Mouse (Mus musculus): ENCODE results near the gene March9. TPM values are rescaled to one million over a fixed set of nuclear protein-coding genes. Genes with fewer than 3 reads are reported as not detected.

Gene March9
- polyA plus RNA-seq, 1 experiment from 2014 or later: 1.7 TPM

DNA sequence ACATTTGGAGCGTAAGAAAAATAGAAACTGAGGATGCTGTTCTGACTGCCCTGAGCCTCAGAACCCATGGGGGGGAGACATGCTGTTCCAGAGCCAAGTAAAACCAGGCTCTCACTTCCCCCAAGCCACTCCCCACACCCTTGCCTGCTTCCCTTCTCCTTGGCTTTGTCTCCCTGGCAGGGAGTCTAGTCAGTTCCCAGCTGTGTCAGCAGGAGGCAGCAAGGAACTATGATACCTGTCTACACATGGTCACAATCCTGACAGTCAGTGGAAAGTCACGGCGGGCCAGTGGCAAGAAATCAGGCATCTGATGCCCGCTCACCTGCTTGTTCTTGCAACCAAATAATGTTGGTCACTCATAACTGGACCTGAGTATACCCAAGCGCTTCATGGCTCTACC, 43.5 kb downstream of the March9 start:
- no peak for ATAC-seq (ENCODE audit: insufficient number of reproducible peaks, low FRiP score, low TSS enrichment, low read depth)
- H3K9me3 ChIP-seq: no peaks in the 10 kb centered on the region
- H3K4me3 ChIP-seq: no peak overlapping the region
- no peak overlapping the region for H3K4me2 ChIP-seq
- peaks cover 11% of the 10 kb centered on the region for H3K4me1 ChIP-seq
- H3K27ac ChIP-seq: no peak overlapping the region
- no peaks in the 10 kb centered on the region for H3K27me3 ChIP-seq
- 39% methylated on average over 5 of the region's 5 CpGs for WGBS
- 0 out of 2 replicates have a peak, but pooled peaks cover 3% of the 10 kb centered on the region for H3K36me3 ChIP-seq
- no peak overlapping the region for H3K9ac ChIP-seq

Other genes with a start within 250 kb of the March9 start
- 14.3 and 14.5 TPM in 2 replicates for gene Atp23, start 158.8 kb downstream of the March9 start, polyA plus RNA-seq (2015; fragmentation: Nextera tagmentation; extraction: Ambion mirVana)
- 72.2 and 85.8 TPM in 2 replicates for gene Ctdsp2, start 81.5 kb downstream of the March9 start, polyA plus RNA-seq (2015; fragmentation: Nextera tagmentation; extraction: Ambion mirVana)
- gene Avil, start 59.5 kb downstream of the March9 start, polyA plus RNA-seq (2015; fragmentation: Nextera tagmentation; extraction: Ambion mirVana): 0.50 and 0.71 TPM in 2 replicates
- gene Tsfm, start 29.3 kb downstream of the March9 start, polyA plus RNA-seq (2015; fragmentation: Nextera tagmentation; extraction: Ambion mirVana): 69.6 and 71.6 TPM in 2 replicates
- gene Mettl1, start 18.8 kb downstream of the March9 start, polyA plus RNA-seq (2015; fragmentation: Nextera tagmentation; extraction: Ambion mirVana): 58.6 and 61.8 TPM in 2 replicates
- gene Eef1akmt3, start 18.7 kb downstream of the March9 start, polyA plus RNA-seq (2015; fragmentation: Nextera tagmentation; extraction: Ambion mirVana): 1.9 and 2.0 TPM in 2 replicates
- 0.12 and 0.32 TPM in 2 replicates for gene Cyp27b1, start 11.9 kb downstream of the March9 start, polyA plus RNA-seq (2015; fragmentation: Nextera tagmentation; extraction: Ambion mirVana)
- gene Cdk4, start 3.4 kb upstream of the March9 start, polyA plus RNA-seq (2015; fragmentation: Nextera tagmentation; extraction: Ambion mirVana): 1,296 and 1,322 TPM in 2 replicates
- 161 and 175 TPM in 2 replicates for gene Tspan31, start 10.1 kb upstream of the March9 start, polyA plus RNA-seq (2015; fragmentation: Nextera tagmentation; extraction: Ambion mirVana)
- 0.10 and 0.72 TPM in 2 replicates for gene Agap2, start 15.1 kb upstream of the March9 start, polyA plus RNA-seq (2015; fragmentation: Nextera tagmentation; extraction: Ambion mirVana)
- gene Os9, start 60.9 kb upstream of the March9 start, polyA plus RNA-seq (2015; fragmentation: Nextera tagmentation; extraction: Ambion mirVana): 103 and 110 TPM in 2 replicates
- gene B4galnt1, start 105.0 kb upstream of the March9 start, polyA plus RNA-seq (2015; fragmentation: Nextera tagmentation; extraction: Ambion mirVana): 12.3 and 12.4 TPM in 2 replicates
- gene Slc26a10, start 120.5 kb upstream of the March9 start, polyA plus RNA-seq (2015; fragmentation: Nextera tagmentation; extraction: Ambion mirVana): 1.2 and 1.7 TPM in 2 replicates
- gene Arhgef25, start 129.9 kb upstream of the March9 start, polyA plus RNA-seq (2015; fragmentation: Nextera tagmentation; extraction: Ambion mirVana): 115 and 118 TPM in 2 replicates
- gene Dtx3, start 135.5 kb upstream of the March9 start, polyA plus RNA-seq (2015; fragmentation: Nextera tagmentation; extraction: Ambion mirVana): 140 and 144 TPM in 2 replicates
- gene Pip4k2c, start 151.4 kb upstream of the March9 start, polyA plus RNA-seq (2015; fragmentation: Nextera tagmentation; extraction: Ambion mirVana): 27.8 and 29.8 TPM in 2 replicates
- gene Kif5a, start 203.2 kb upstream of the March9 start, polyA plus RNA-seq (2015; fragmentation: Nextera tagmentation; extraction: Ambion mirVana): 2.5 TPM in 2 replicates
- gene Dctn2, start 206.2 kb upstream of the March9 start, polyA plus RNA-seq (2015; fragmentation: Nextera tagmentation; extraction: Ambion mirVana): 185 and 190 TPM in 2 replicates
- 14.1 and 16.2 TPM in 2 replicates for gene Mbd6, start 228.8 kb upstream of the March9 start, polyA plus RNA-seq (2015; fragmentation: Nextera tagmentation; extraction: Ambion mirVana)

Data from limb, embryonic 15.5 days (tissue).